Mouse (Mus musculus) monocyte, adult 2 months (primary cell): ENCODE data around the gene Gpc5.

Source experiments
- DNase-seq, 2 experiments: peaks; one replicate each; pipeline ENCODE4 v3.0.0; 2022; ENCODE audit warnings: low spot score in 2 of 2, low read depth in 1 of 2

Gene Gpc5

GRCm38 (mm10) chr14:115821657-115822056, 729.6 kb downstream of the Gpc5 start:
- no peak for DNase-seq

- DNase-seq: no peak
Measured at GRCm38 (mm10) chr14:115830485-115830884, 738.5 kb downstream of the Gpc5 start.

GRCm38 (mm10) chr14:115831219-115831755, 739.3 kb downstream of the Gpc5 start:
- DNase-seq: no peak

GRCm38 (mm10) chr14:115831854-115832625, 740.0 kb downstream of the Gpc5 start:
- DNase-seq: no peak

- DNase-seq: no peak
Measured at GRCm38 (mm10) chr14:115843783-115844182, 751.8 kb downstream of the Gpc5 start.

- DNase-seq: no peak
Measured at GRCm38 (mm10) chr14:115844773-115845427, 752.9 kb downstream of the Gpc5 start.

- DNase-seq: no peak
Measured at GRCm38 (mm10) chr14:115869127-115869526, 777.1 kb downstream of the Gpc5 start.

- DNase-seq: no peak
Measured at GRCm38 (mm10) chr14:115976062-115976461, 884.0 kb downstream of the Gpc5 start.

GRCm38 (mm10) chr14:115979233-115979632, 887.2 kb downstream of the Gpc5 start:
- no peak for DNase-seq

GRCm38 (mm10) chr14:115990764-115991163, 898.7 kb downstream of the Gpc5 start:
- no peak for DNase-seq

- no peak for DNase-seq
Measured at GRCm38 (mm10) chr14:115993520-115994106, 901.6 kb downstream of the Gpc5 start.

GRCm38 (mm10) chr14:115998931-115999330, 906.9 kb downstream of the Gpc5 start:
- DNase-seq: no peak

GRCm38 (mm10) chr14:116087010-116087409, 995.0 kb downstream of the Gpc5 start:
- no peak for DNase-seq

- DNase-seq: no peak
Measured at GRCm38 (mm10) chr14:116127943-116128342, 1035.9 kb downstream of the Gpc5 start.

GRCm38 (mm10) chr14:116137330-116137729, 1045.3 kb downstream of the Gpc5 start:
- no peak for DNase-seq

- DNase-seq: no peak
Measured at GRCm38 (mm10) chr14:116137772-116138171, 1045.8 kb downstream of the Gpc5 start.

- no peak for DNase-seq
Measured at GRCm38 (mm10) chr14:116162586-116162985, 1070.6 kb downstream of the Gpc5 start.

- no peak for DNase-seq
Measured at GRCm38 (mm10) chr14:116167401-116167800, 1075.4 kb downstream of the Gpc5 start.

- no peak for DNase-seq
Measured at GRCm38 (mm10) chr14:116169129-116169528, 1077.1 kb downstream of the Gpc5 start.

GRCm38 (mm10) chr14:116186981-116187380, 1095.0 kb downstream of the Gpc5 start:
- no peak for DNase-seq

GRCm38 (mm10) chr14:116206977-116207376, 1115.0 kb downstream of the Gpc5 start:
- DNase-seq: no peak

GRCm38 (mm10) chr14:116208581-116208980, 1116.6 kb downstream of the Gpc5 start:
- DNase-seq: no peak
